Mouse (Mus musculus): ENCODE data around the gene Bahcc1.

DNA sequence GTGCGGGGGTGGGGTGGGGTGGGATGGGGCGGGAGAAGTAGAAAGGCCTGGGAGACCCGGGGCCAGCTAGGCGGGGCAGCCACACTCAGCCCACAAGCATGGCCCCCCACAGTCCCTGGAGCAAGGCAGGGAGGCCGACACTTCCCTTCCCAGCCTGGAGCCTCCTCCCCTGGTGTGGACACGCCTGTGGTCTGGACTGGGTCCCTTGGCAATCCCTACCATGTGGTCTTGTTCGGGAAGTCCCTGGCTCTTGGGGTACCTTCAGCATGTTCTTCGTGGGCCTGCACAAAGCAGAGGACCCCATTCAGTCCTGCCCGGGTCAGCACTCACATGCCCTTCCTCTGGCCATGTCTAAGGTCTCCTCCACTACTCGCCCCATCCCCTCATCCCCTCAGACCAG is 23.8 kb downstream of the Bahcc1 start:
- TF ChIP-seq POLR2A (IDR thresholded peaks at IDR 0.05; ENCODE audit: low read depth, low read length) (no peak), SMC3 (IDR thresholded peaks at IDR 0.05; ENCODE audit: low read depth, low read length) (no peak), E2F4 (IDR thresholded peaks at IDR 0.05; ENCODE audit: insufficient replicate concordance, low read depth, low read length) (no peak), KAT2A (IDR thresholded peaks at IDR 0.05; ENCODE audit: insufficient replicate concordance, low read length) (no peak), CTCF (conservative IDR thresholded peaks at IDR 0.05 in 1 of 2, IDR thresholded peaks at IDR 0.05 in 1 of 2; ENCODE audit: low read depth in 2 of 2, low read length in 2 of 2) (no peak), TBP (conservative IDR thresholded peaks at IDR 0.05; ENCODE audit: low read depth, low read length) (no peak), MAX (IDR thresholded peaks at IDR 0.05; ENCODE audit: low read length) (no peak), RAD21 (IDR thresholded peaks at IDR 0.05; ENCODE audit: low read depth, low read length) (no peak), MAFK (IDR thresholded peaks at IDR 0.05; ENCODE audit: insufficient replicate concordance, low read length) (no peak), POLR2AphosphoS2 (IDR thresholded peaks at IDR 0.05; ENCODE audit: low read depth, low read length) (no peak), USF2 (conservative IDR thresholded peaks at IDR 0.05; ENCODE audit: low read depth, low read length) (no peak), JUN (IDR thresholded peaks at IDR 0.05; ENCODE audit: insufficient read depth, low read depth, low read length) (no peak)
